Mouse (Mus musculus) gastrocnemius, postnatal 36 days (tissue): Measurements from ENCODE around the gene Sprr4. TPM values are rescaled to one million over a fixed set of nuclear protein-coding genes. Genes with fewer than 3 reads are reported as not detected.
"Not testable (repeated sequence)": the region's sequence is repeated elsewhere in the genome, so short reads cannot be mapped to it uniquely, and the experiment has no call there.

ENCODE experiments used
- DNase-seq, 2 experiments: peaks; one replicate each; pipeline ENCODE4 v3.0.0; 2022
- intact Hi-C: fragments of 180-260 bp; cut with DNase I; formaldehyde crosslinking; loops from one replicate; pipeline ENCODE4 v1.15.1; 2025
- long read RNA-seq, 2 experiments: library from polyadenylated mRNA; stranded (forward); transcript quantifications; one replicate each; pipeline ENCODE4 v2.0.0; 2021
- total RNA-seq, 2 experiments: library from RNA; stranded (reverse); gene quantifications; 2 replicates each; pipeline ENCODE4 v1.2.3; 2021

Gene Sprr4
- not detected for total RNA-seq
- long read RNA-seq, experiment 1, result 0 reads
- long read RNA-seq, experiment 2, result 0 reads

- intact Hi-C loops, result no loop called here
- DNase-seq, result no peak
These were observed at the start of gene Sprr4 for GRCm38 (mm10) chr3:92500393-92500792. Gene Sprr4 (minus strand): TSS chr3:92500493.

DNA sequence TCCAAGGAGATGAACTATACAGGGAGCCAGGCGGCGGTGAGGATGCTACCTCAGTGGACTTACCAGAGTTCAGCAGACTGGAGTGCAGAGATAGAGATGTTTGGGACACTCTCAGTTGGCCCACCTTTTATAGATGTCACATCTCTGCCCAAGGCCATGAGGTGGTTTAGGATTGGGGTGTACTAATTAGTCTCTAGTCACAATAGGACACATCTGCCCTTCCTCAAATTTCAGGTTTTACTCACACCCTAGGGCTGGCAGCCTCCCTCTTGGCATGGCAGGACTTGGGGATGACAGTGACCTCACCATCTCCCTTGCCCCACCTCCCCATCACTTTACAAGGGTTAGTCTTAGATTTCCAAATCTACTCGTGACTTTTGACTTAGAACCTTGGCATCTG is 34.1 kb upstream of the Sprr4 start, which contains the start of gene 2310046K23Rik:
2310046K23Rik (minus strand) TSS at position 101 of the 400 bp plus-strand sequence.
- DNase-seq, result no peak
- intact Hi-C loops, result no loop called here

DNA sequence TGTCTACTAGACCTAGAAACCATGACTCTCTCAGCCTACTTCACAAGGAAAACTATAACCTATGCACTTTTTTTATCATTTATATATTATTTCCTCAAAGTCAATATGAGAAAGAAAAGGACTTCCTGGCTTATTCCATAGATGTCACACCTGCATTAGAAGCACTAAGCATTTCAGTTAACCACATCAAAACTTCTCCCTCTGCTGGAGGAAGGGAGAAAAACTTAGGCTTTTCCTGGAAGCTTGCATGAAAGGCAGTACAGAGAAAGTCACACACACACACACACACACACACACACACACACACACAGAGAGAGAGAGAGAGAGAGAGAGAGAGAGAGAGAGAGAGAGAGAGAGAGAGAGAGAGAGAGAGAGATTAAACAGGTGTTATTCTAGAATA is 12.0 kb upstream of the Sprr4 start:
- intact Hi-C loops, result no loop called here
- DNase-seq, result no peak

GRCm38 (mm10) chr3:92510786-92511185 is 10.5 kb upstream of the Sprr4 start:
- intact Hi-C loops, result no loop called here
- DNase-seq, result no peak

DNA sequence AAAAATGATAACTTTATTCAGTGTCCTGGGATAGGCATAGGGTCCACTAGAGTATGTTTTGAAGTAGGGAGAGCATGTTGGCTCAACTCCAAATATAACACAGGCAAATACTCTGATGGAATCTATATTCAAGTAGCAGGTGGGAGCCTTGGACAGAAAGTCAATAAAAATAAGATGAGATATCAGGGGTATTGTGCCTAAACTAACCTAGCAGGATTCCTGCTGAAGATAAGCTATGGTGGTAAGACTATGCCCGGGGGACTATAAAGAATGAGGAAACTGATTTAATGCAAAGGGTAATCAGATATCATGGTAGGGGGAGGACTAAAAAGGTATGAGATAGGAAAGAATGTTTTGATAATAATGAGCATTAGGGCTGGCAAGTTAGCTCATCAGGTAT is 7.9 kb upstream of the Sprr4 start:
- intact Hi-C loops, result no loop called here
- no peak for DNase-seq

GRCm38 (mm10) chr3:92503528-92503927 is 3.2 kb upstream of the Sprr4 start:
- no peak for DNase-seq
- intact Hi-C loops, result no loop called here

DNA sequence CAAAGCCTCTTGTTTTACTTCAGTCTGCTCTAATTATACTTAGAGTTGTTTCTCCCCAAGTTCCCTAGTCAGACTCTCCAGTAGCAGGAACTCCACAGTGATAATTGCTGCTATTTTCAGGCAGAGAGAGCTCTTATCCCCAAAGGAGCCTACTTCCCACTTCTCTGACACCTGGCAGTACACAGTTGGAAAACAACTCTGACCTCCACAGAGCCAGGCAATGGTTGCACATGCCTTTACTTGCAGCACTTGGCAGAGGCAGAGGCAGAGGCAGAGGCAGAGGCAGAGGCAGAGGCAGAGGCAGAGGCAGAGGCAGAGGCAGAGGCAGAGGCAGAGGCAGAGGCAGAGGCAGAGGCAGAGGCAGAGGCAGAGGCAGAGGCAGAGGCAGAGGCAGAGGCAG is 10.0 kb downstream of the Sprr4 start:
- DNase-seq, intact Hi-C loops: not testable (repeated sequence)

DNA sequence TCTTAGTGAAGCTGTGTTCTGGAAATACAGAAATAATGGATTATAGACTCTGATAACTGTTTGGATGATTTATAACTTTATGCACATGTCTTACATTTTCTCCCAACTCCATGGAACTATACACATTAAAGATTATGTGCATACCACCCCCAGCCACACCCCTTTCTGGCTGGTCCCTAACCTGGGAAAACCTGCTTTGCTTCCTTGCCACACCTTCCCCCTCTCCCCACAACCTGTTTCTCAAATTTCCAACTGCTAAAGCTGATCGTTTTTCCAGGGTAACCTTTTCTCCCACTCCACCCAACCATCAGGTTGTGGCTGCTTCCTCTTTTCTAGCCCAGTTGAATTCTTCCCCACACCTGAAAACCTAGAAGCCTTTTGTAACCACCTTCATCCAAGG is 14.0 kb downstream of the Sprr4 start:
- intact Hi-C loops, result no loop called here
- no peak for DNase-seq

DNA sequence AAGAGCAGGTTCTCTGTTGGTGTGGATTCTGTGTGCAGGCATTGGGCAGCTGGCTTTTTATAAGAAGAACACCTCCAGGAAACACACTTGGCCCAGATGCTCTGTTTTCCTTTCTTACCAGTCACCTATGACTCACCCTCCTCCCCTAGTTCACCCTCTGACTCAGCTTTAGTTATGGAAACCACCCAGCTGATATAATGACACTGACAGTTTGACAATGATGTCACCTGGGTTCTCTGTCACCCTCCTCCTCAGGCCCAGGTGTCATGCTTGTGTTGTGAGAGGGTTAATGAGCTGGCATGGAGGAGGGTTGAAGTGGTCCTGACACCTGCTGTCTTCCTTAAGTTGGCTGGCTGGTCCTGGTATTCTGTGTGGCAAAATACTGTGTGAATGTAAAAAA is 14.4 kb downstream of the Sprr4 start, which contains the start of gene Sprr1a:
Sprr1a (minus strand) TSS at position 33 of the 400 bp plus-strand sequence.
- intact Hi-C loops, result no loop called here

GRCm38 (mm10) chr3:92481249-92481648 is 19.0 kb downstream of the Sprr4 start:
- intact Hi-C loops, DNase-seq: not testable (repeated sequence)

More for the DNA sequence above, 14.4 kb downstream of the Sprr4 start, which contains the start of gene Sprr1a:
- DNase-seq, result no peak

DNA sequence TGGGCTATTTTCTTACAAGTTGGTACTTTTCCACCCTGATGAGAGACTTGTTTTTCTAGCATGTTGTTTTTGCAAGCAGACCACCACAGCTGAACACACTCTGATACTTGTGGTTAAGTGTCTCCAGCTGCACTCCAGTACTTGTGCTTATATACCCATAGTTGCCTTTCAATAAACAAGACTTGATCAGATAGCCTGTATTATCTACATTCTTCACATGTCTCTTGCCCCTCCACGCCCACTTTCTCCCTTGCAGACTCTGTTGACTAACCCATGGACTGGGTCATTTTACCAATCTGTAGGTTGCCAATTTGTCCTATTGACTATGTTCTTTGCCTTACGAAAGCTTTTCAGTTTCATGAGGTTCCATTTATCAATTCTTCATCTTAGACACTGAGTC is 30.2 kb downstream of the Sprr4 start:
- intact Hi-C loops, result no loop called here

GRCm38 (mm10) chr3:92467424-92467823 is 32.9 kb downstream of the Sprr4 start:
- intact Hi-C loops, result no loop called here
- DNase-seq, result no peak

More for the DNA sequence above, 30.2 kb downstream of the Sprr4 start:
- no peak for DNase-seq

DNA sequence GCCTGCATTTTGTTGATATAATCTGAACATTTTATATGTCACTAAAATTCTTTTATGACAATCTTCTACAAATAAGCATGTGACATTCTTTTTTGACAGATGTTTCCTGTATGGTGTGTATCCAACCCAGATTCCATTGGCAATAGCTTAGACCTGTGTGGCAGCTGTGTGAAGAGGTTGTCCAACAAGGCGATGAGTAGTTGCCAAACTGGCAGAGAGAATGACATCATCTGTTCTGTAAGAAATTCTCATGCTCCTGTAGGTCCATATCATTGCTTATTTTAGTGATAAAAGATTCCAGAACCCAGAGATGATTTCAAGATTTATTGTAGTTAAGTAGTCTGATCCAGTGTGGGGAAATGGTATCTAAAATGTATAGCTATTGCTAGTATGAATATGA is 33.7 kb downstream of the Sprr4 start:
- intact Hi-C loops, result no loop called here
- no peak for DNase-seq

DNA sequence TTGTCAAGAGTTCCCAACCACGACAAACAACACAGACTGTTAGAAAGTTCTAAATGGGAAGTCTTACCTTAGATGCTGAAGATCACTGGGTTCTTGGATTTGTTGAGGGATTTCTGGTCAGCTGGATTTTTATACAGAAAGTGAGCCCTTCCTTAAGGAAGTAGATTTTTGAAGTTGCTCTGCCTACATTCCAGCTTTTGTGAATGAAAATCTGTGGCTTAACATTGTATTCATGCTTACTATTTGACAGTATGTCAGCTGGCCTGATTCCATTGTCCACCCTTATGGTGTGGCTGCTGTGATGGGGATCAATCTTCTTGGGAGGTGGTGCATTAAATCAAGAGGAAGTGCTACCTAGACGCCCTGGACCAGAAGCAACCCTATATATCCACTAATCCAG is 41.7 kb downstream of the Sprr4 start, which contains the start of gene Sprr3:
Sprr3 (minus strand) TSS at position 101 of the 400 bp plus-strand sequence.
- intact Hi-C loops, result no loop called here
- DNase-seq, result no peak

DNA sequence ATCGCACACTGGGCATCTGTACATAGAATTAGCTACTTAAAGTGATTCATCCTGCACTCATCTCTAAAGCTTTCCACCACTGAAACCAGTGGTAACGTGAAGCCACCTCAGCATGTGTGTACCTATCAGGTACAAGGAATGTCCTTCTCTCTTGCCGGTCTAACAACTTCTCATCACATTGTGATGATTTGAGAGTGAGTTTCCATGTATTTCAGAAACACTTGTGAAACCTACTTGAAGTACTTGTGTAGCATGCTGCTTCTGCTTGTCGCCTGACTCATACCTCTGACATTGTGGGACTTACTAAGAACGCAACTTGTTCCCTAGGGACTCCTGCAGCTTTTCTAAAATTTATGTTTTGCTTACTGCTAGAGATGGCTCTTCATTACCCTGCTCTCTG is 45.1 kb downstream of the Sprr4 start:
- intact Hi-C loops, result no loop called here
- DNase-seq, result no peak

Other genes starting within 250 kb of the Sprr4 start
- not detected for gene Sprr2a3, start 215.1 kb downstream of the Sprr4 start, total RNA-seq
- not detected for gene Sprr2b, start 183.9 kb downstream of the Sprr4 start, total RNA-seq
- not detected for gene Sprr2d, start 161.4 kb downstream of the Sprr4 start, total RNA-seq
- not detected for gene Sprr2e, start 148.3 kb downstream of the Sprr4 start, total RNA-seq
- not detected for gene Sprr2f, start 135.3 kb downstream of the Sprr4 start, total RNA-seq
- gene Sprr2h, start 114.8 kb downstream of the Sprr4 start, total RNA-seq, result not detected
- not detected for gene Sprr2i, start 92.5 kb downstream of the Sprr4 start, total RNA-seq
- gene Sprr2j-ps, start 82.4 kb downstream of the Sprr4 start, total RNA-seq, result not detected
- gene Gm9774, start 71.1 kb downstream of the Sprr4 start, total RNA-seq, result 1 to 10 TPM; 2.2 to 2.9 TPM
- not detected for gene Sprr2k, start 67.9 kb downstream of the Sprr4 start, total RNA-seq
- not detected for gene Sprr1b, start 61.7 kb downstream of the Sprr4 start, total RNA-seq
- not detected for gene Sprr3, start 41.8 kb downstream of the Sprr4 start, total RNA-seq
- not detected for gene Sprr1a, start 14.6 kb downstream of the Sprr4 start, total RNA-seq
- not detected for gene 2310046K23Rik, start 34.0 kb upstream of the Sprr4 start, total RNA-seq
- not detected for gene Ivl, start 73.2 kb upstream of the Sprr4 start, total RNA-seq
- gene Smcp, start 88.5 kb upstream of the Sprr4 start, total RNA-seq, result not detected
- not detected for gene 2210017I01Rik, start 107.0 kb upstream of the Sprr4 start, total RNA-seq
- gene Lce6a, start 121.2 kb upstream of the Sprr4 start, total RNA-seq, result not detected
- not detected for gene Lce1a1, start 147.8 kb upstream of the Sprr4 start, total RNA-seq
- not detected for gene Lce1b, start 156.4 kb upstream of the Sprr4 start, total RNA-seq
- gene Lce1a2, start 169.8 kb upstream of the Sprr4 start, total RNA-seq, result not detected
- gene Lce1c, start 178.8 kb upstream of the Sprr4 start, total RNA-seq, result not detected
- not detected for gene Lce1d, start 186.7 kb upstream of the Sprr4 start, total RNA-seq
- not detected for gene Lce1e, start 208.6 kb upstream of the Sprr4 start, total RNA-seq
- not detected for gene Lce1f, start 219.9 kb upstream of the Sprr4 start, total RNA-seq
- gene Gm38119, start 238.6 kb upstream of the Sprr4 start, total RNA-seq, result not detected